ENCODE assay signal across 8 mouse cellular contexts in genomic region chr5:88764987-88765481, GRCm38 (mm10). TPM values are rescaled to one million over a fixed set of nuclear protein-coding genes. Genes with fewer than 3 reads are reported as not detected.
A peak's percentile ranks its signal among the peaks of the same experiment; 100 is the strongest.
DNase-seq lines count a peak whose midpoint lies in the region; ATAC-seq and TF ChIP-seq lines count a peak whose summit lies in the region.

Gene Dck, plus strand, starts transcription at chr5:88764996.

- under 1% methylated on average over 42 of the region's 51 CpGs for WGBS in forebrain, embryonic 14.5 days
- whole genome bisulfite sequencing in lung, embryonic 14.5 days = under 1% methylated on average over 51 of the region's 51 CpGs
- under 1% methylated on average over 51 of the region's 51 CpGs for WGBS in thymus, adult 2 months

- peak; percentile 99 for DNase-seq in c-Kit-negative CD71-positive TER-119-positive erythroid progenitor cells, embryonic 14.5 days (ENCODE audit: low read depth, low spot score)
- DNase-seq in forebrain, embryonic 14.5 days (ENCODE audit: low spot score) = peak; percentile 98
- DNase-seq in heart, postnatal 36 days = peak; percentile 96 to 97
- peak; percentile 93 to 95 for DNase-seq in layer of hippocampus, adult 8-10 months (ENCODE audit: low spot score in 2 of 2)
- DNase-seq in lung, embryonic 14.5 days = peak; percentile 98
- peak; percentile 99 for DNase-seq in thymus, adult 2 months

- TF ChIP-seq CTCF in ES-Bruce4 (IDR thresholded peaks at IDR 0.05; ENCODE audit: low read depth, low read length) = no peak
- no peak for TF ChIP-seq CTCF in lung, embryonic 14.5 days (IDR thresholded peaks at IDR 0.05; ENCODE audit: low read depth)
- TF ChIP-seq CTCF in thymus, adult 2 months (IDR thresholded peaks at IDR 0.05; ENCODE audit: borderline replicate concordance, control insufficient read depth, extremely low read depth, insufficient read depth, low read length, poor library complexity) = no peak

- H3K4me1 ChIP-seq in ES-Bruce4 (ENCODE audit: control insufficient read depth, insufficient read depth, low read length) = peaks cover 5% of the 10 kb centered on the region
- peaks cover 15% of the 10 kb centered on the region; the same call in 1 of the 2 replicates for H3K4me1 ChIP-seq in forebrain, embryonic 14.5 days (ENCODE audit: control insufficient read depth, insufficient read depth, low read length)
- peaks cover 7% of the 10 kb centered on the region; the same call in 1 of the 2 replicates for H3K4me1 ChIP-seq in lung, embryonic 14.5 days (ENCODE audit: insufficient read depth)
- peaks cover 7% of the 10 kb centered on the region for H3K4me1 ChIP-seq in thymus, adult 2 months (replicated peaks; ENCODE audit: control insufficient read depth, insufficient read depth, low read length)

- no peaks in the 10 kb centered on the region for H3K9me3 ChIP-seq in ES-Bruce4 (replicated peaks; ENCODE audit: control insufficient read depth, insufficient read depth, low read length, poor library complexity, severe bottlenecking)
- no peaks in the 10 kb centered on the region for H3K9me3 ChIP-seq in forebrain, embryonic 14.5 days (replicated peaks; ENCODE audit: control insufficient read depth, low read length)
- H3K9me3 ChIP-seq in lung, embryonic 14.5 days (ENCODE audit: low read depth, low read length) = no peaks in the 10 kb centered on the region

- peak within 1 kb of the TSS; percentile 85 for H3K9ac ChIP-seq in ES-Bruce4 (ENCODE audit: low read depth, poor library complexity, severe bottlenecking)
- peak within 1 kb of the TSS; percentile 85 for H3K9ac ChIP-seq in forebrain, embryonic 14.5 days (ENCODE audit: low read length)
- H3K9ac ChIP-seq in lung, embryonic 14.5 days = peak within 1 kb of the TSS; percentile 72

- peak within 1 kb of the TSS; percentile 78 for H3K27ac ChIP-seq in ES-Bruce4 (ENCODE audit: insufficient read depth, low read length)
- H3K27ac ChIP-seq in forebrain, embryonic 14.5 days (ENCODE audit: low read depth, low read length) = peak within 1 kb of the TSS; percentile 94
- peak within 1 kb of the TSS; percentile 84 for H3K27ac ChIP-seq in lung, embryonic 14.5 days (ENCODE audit: low read depth)
- H3K27ac ChIP-seq in thymus, adult 2 months (ENCODE audit: control insufficient read depth, insufficient read depth, low read length) = peak within 1 kb of the TSS; percentile 88

- peaks cover 4% of the 10 kb centered on the region for H3K36me3 ChIP-seq in ES-Bruce4 (ENCODE audit: control insufficient read depth, insufficient read depth, low read length, poor library complexity, severe bottlenecking)
- peaks cover 4% of the 10 kb centered on the region for H3K36me3 ChIP-seq in forebrain, embryonic 14.5 days (ENCODE audit: control insufficient read depth, insufficient read depth, low read length)
- peaks cover 11% of the 10 kb centered on the region for H3K36me3 ChIP-seq in lung, embryonic 14.5 days (ENCODE audit: insufficient read depth)
- H3K36me3 ChIP-seq in thymus, adult 2 months (ENCODE audit: control insufficient read depth, insufficient read depth, low read length) = peaks cover 10% of the 10 kb centered on the region

- H3K27me3 ChIP-seq in ES-Bruce4 (ENCODE audit: control insufficient read depth, insufficient read depth, low read length, poor library complexity, severe bottlenecking) = no peaks in the 10 kb centered on the region
- H3K27me3 ChIP-seq in forebrain, embryonic 14.5 days (replicated peaks; ENCODE audit: control insufficient read depth, insufficient read depth, low read length) = no peaks in the 10 kb centered on the region
- H3K27me3 ChIP-seq in lung, embryonic 14.5 days (ENCODE audit: insufficient read depth, low read length) = no peaks in the 10 kb centered on the region
- H3K27me3 ChIP-seq in thymus, adult 2 months (ENCODE audit: control insufficient read depth, insufficient read depth, low read length) = no peaks in the 10 kb centered on the region

- peak within 1 kb of the TSS; percentile 58 for H3K4me2 ChIP-seq in forebrain, embryonic 14.5 days (ENCODE audit: low read length)
- peak within 1 kb of the TSS; percentile 60 for H3K4me2 ChIP-seq in lung, embryonic 14.5 days

- peak within 1 kb of the TSS; percentile 97 for H3K4me3 ChIP-seq in ES-Bruce4 (ENCODE audit: low read depth, low read length)
- H3K4me3 ChIP-seq in forebrain, embryonic 14.5 days (ENCODE audit: low read depth, low read length) = peak within 1 kb of the TSS; percentile 80
- H3K4me3 ChIP-seq in lung, embryonic 14.5 days (ENCODE audit: low read depth, low read length) = peak within 1 kb of the TSS; percentile 59
- peak within 1 kb of the TSS; percentile 92 for H3K4me3 ChIP-seq in thymus, adult 2 months (ENCODE audit: control insufficient read depth, insufficient read depth, low read length)

- no peak for TF ChIP-seq EP300 in ES-Bruce4 (IDR thresholded peaks at IDR 0.05; ENCODE audit: insufficient read depth, low read depth, low read length)

- intact Hi-C loops in heart, postnatal 36 days (cut with DNase I) = loop anchor here (2.0 to 5.0 kb wide), 3 partner anchors 44 to 198 kb away; partner anchors contain the start of genes Grsf1, Mob1b and Rufy3

- peak; percentile 99 for ATAC-seq in forebrain, embryonic 14.5 days
- peak; percentile 100 for ATAC-seq in lung, embryonic 14.5 days (ENCODE audit: insufficient read depth)
- ATAC-seq in neutrophil, adult 5-6 weeks (ENCODE audit: extremely low read depth, insufficient number of reproducible peaks, low FRiP score, poor library complexity, severe bottlenecking) = peak; percentile 90

- TF ChIP-seq POLR2A in ES-Bruce4 (IDR thresholded peaks at IDR 0.05; ENCODE audit: insufficient read depth, low read length) = peak; percentile 31
- peak; percentile 96 for TF ChIP-seq POLR2A in thymus, adult 2 months (IDR thresholded peaks at IDR 0.05; ENCODE audit: control insufficient read depth, extremely low read depth, insufficient read depth, low read length, poor library complexity)

RNA-seq across cellular contexts. Expression of gene Dck, which starts in this region (rescaled TPM):
- 39.0 and 41.2 TPM in 2 replicates for polyA plus RNA-seq in ES-Bruce4 (2011; ENCODE audit: insufficient read depth, insufficient read length, low read depth, missing spikeins)
- 93.7 and 94.7 TPM in 2 replicates for polyA plus RNA-seq in forebrain, embryonic 14.5 days (2014; fragmentation: Nextera tagmentation; extraction: Ambion mirVana)
- total RNA-seq in heart, postnatal 36 days (2021) = 1 to 10 TPM; 2.8 to 3.3 TPM
- 10 to 100 TPM; 12.1 to 14.0 (median 12.9) TPM for total RNA-seq in layer of hippocampus, adult 8-10 months (2022)
- polyA plus RNA-seq in lung, embryonic 14.5 days (2014; fragmentation: Nextera tagmentation; extraction: Ambion mirVana) = 61.5 and 61.7 TPM in 2 replicates
- 146 and 157 TPM in 2 replicates for total RNA-seq in neutrophil, adult 5-6 weeks (2017)
- 58.2 and 75.9 TPM in 2 replicates for polyA plus RNA-seq in thymus, adult 2 months (2012; rRNA removed)

Comparison
In these comparisons a context has a peak if more than half of its experiments do, and no peak if none do; other contexts are left out.
1. Peak in every context shown above with its lines: DNase-seq, ATAC-seq, H3K4me3 ChIP-seq and H3K27ac ChIP-seq.